Mouse (Mus musculus) kidney, postnatal 25 days (tissue): Measurements from ENCODE around the gene Arf4.
"Not testable (repeated sequence)": the region's sequence is repeated elsewhere in the genome, so short reads cannot be mapped to it uniquely, and the experiment has no call there.

ENCODE experiments used
- DNase-seq, 2 experiments: peaks; one replicate each; pipeline ENCODE4 v3.0.0; 2021; ENCODE audit warnings: mixed read lengths in 2 of 2

Gene Arf4

GRCm38 (mm10) chr14:26663851-26664250 is 26.0 kb downstream of the Arf4 start:
- DNase-seq = no peak

DNA sequence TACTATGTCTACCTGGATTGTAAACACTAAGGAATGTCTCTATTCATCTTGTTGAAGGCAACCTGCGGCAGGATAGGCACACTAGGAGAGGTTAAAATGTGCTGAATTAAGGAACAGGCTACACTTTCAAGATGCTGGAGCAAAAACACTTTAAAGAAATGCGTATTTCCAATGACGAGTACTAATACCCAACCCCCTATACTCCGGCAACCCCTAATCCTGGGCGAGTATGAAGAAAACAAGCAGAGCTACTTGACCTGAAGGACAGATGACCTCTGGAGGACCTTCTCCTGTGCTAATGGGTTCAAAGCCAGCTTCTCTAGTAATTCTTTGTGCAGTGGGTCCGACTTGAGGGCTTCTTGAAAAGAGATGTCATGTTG is 30.1 kb downstream of the Arf4 start:
- DNase-seq = no peak

- DNase-seq = peak; percentile 30 to 67
Observed at GRCm38 (mm10) chr14:26668371-26669291, 30.8 kb downstream of the Arf4 start.

- DNase-seq = peak; percentile 91 to 93
Observed at GRCm38 (mm10) chr14:26669292-26670073, 31.6 kb downstream of the Arf4 start, which contains the start of gene Pde12. Pde12 (minus strand) TSS chr14:26669883.

- DNase-seq = no peak
Observed at GRCm38 (mm10) chr14:26670964-26671363, 33.1 kb downstream of the Arf4 start.

DNA sequence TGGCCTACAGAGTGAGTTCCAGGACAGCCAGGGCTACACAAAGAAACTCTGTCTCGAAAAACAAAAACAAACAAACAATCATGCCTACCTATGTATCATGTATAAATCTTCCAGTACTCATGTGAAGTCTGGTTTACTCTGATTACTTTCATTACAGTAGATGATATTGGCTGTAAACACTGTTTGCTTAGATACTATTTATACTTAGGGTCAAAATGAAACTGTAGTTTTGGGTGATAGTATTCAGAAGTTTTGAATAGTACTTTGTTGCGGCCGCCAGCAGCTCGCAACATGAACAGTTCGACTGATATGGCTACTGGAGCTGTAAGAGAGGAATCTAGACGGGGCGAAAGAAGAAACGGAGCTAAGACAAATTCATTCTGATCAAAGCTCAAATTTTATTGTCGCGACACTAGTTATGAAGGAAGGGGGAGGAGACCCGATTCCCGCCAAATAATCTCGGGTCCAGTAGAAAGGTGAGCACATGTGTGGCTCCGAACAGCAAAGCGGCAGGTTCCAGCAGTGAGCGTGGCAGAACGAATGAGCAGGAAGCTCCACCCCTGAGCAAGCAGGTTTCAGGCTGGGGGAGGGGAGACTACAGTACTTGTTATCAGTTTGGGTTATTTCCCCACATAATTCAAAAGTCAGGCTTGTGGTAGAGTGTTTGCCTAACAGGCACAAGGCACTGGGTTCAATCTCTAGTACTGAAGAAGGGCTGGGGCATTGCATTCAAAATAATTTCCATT is 34.2 kb downstream of the Arf4 start:
- not testable (repeated sequence) for DNase-seq

DNA sequence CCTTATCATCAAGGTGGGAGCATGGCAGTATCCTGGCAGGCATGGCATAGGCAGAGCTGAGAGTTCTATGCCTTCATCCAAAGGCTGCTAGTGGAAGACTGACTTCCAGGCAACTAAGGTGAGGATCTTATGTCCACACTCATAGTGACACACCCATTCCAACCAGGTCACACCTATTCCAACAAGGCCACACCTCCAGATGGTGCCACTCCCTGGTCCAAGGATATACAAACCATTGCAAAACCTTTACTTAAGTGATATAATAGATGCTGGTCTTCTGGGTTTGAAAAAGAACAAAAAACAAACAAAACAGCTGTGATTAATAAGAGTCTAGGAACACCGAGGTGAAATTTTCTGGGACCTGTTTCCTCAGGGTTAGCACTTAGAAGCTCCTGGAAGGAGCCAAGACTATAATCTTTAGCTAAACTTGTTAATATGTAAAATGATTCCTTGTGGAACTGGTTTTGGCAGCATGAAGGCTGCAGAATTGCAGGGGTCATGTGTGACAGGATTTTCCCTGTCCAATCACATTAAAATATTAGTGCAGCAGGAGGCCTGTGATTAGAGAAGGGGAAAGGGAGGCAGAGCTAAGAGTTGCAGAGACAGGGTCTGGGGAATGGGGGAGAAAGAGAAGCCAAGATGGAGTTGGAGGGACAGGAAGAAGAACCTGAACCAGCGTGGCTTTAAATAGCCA is 36.7 kb downstream of the Arf4 start:
- DNase-seq = peak; percentile 12 to 51

GRCm38 (mm10) chr14:26675371-26675770 is 37.5 kb downstream of the Arf4 start:
- DNase-seq = peak; percentile 71 to 72

DNA sequence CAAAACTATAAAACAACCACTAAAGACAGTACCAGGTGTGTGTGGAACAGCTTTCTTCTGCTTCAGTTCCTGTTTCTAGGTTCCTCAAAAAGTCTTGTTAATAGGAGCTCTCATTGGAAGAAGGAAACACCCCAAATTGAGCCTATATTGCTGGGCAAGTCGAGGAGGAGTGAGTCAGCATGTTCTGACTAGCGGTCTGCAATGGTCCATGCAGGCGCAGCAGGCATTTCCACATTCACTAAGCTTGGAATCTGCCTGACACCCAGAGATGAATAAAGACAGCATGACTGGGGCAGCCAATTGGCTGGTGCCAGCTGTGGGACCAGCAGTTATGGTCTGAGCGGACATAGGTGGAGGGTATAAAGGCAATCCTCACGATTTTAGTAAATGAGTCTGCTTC is 37.9 kb downstream of the Arf4 start:
- DNase-seq = peak in 1 of 2 experiments; percentile 34

DNA sequence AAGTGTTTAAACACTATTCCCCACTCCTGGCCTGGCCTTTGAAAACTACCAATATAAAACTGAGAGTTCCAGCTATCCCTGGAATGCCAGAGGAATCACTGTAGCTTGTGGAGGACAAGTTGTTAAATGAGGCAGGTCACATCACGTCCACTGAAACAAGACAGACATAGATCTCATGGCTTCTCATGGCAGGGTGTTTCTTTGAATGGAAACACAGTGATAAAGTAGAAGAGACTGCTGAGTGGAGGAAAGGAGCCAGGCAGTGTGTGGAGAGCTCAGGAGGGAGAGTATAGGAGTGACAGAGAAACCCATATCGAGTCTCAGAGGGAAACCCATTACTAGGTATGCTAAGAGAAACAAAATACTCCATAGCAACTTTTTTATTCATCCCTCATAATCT is 52.9 kb downstream of the Arf4 start:
- no peak for DNase-seq

DNA sequence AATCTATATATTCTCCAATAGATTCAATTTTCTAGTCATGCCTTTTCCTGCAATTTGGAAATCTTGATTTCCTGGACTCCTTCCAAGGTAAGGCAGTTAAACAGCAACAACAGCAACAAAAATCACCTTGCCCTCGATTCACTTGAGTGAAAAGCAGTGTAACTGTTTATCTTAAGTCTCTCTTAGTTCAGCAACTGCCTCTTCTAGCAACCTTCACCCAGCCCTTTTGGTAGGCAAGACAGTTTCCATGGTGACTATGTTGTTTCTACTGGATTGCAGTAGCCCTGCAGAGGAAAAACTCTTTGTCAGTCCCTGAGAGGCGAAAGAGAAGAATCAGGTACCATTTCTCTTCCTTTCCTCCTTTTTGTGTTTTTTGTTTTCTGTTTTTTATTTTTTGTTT is 53.5 kb downstream of the Arf4 start:
- DNase-seq = peak in 1 of 2 experiments; percentile 14

DNA sequence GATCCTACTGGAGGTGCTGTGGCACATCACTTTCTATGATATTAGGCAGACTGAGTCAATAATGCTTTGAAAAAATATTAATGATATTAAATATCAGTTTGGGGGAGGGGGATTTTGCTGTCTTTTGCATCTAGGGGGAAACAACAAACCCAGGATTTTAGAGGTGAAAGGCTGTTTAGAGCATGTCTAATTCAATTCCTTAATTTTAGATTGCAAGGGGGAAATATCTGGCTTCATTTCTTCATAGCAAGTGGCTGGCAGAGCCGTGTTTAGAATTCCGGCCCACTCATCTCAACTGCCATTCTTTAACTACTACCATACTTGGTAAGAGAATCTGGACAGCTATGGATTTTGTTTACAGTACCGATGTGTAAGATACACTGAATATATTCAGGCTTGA is 55.1 kb downstream of the Arf4 start, which contains the start of gene Dnah12:
Dnah12 (plus strand) TSS at position 301 of the 400 bp plus-strand sequence.
- DNase-seq = no peak

- no peak for DNase-seq
Observed at GRCm38 (mm10) chr14:26697912-26698311, 60.0 kb downstream of the Arf4 start.

- not testable (repeated sequence) for DNase-seq
Observed at GRCm38 (mm10) chr14:26705246-26705645, 67.4 kb downstream of the Arf4 start.
